Mouse (Mus musculus): ENCODE measurements around the gene Syk. TPM values are rescaled to one million over a fixed set of nuclear protein-coding genes. Genes with fewer than 3 reads are reported as not detected.

Gene Syk
- total RNA-seq, 1 experiment from 2014 or later = 3.4 TPM

GRCm38 (mm10) chr13:52600015-52600643, 17.2 kb downstream of the Syk start:
- DNase-seq = no peak

DNA sequence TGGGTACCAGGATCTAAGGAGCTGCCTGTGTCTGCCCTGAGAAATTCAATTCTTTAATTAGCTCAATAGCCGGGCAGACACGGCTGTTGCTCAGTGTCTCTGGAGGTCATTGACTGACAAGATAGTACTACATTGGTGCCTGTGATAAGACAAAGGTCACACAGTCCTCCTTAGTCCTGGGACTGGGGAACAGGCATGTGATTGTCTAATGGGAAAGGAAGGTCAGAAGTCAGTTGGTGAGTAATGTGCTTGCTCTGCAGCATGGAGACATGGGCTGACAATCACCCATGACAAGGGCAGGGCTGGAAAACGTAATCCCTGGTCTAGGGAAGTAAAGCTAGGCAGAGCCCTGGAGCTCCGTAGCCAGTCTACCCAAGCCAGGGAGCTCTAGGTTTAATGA, 19.8 kb downstream of the Syk start:
- no peak for DNase-seq

DNA sequence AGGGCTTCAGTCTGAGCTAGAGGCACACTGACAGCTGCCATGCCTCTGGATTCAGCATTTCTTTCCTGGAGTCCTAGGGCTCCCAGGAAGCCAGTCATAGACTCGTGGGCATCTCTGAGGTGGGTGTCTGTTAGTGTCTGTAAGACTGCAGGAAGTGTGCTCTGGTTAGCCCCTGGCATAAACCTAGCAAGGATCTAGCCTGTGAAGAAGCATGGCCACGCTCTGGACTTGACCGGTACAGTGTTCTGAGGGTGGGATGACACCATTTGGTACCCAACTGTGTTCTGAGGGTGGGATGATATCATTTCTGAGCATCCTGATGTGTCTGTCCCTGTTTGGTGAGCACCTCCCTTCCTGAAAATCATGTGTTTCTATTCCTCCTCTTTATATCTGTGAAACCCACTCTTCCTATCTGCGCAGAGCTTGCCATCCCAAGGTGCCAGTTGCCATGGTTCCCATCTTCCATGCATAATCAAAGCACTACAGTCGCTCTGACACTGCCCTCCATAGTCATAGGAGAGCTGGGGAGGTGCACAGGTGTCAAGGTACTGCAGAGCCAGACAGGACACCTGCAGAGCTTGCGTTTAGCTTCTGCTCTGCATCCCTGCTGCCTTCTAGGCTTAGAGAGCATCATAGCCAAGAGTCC, 20.9 kb downstream of the Syk start:
- DNase-seq = no peak

DNA sequence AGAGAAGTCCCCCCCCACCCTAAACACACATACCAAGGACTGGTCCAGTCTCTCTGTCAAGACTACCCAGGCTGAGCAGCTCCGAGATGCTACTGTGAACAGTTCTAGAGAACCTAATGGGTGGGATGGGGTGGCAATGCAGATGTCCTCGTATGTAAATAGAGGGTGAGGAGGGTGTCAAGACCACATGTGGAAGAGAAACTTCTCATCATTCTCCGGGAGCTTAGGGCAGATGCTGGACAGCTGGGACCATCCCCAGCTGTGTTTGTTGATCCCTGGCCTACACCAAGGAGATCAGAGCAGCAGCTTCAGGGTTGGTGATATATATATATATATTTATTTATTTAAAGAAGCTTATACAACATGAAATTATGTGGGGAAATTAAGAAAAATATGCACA, 22.0 kb downstream of the Syk start:
- DNase-seq = no peak

DNA sequence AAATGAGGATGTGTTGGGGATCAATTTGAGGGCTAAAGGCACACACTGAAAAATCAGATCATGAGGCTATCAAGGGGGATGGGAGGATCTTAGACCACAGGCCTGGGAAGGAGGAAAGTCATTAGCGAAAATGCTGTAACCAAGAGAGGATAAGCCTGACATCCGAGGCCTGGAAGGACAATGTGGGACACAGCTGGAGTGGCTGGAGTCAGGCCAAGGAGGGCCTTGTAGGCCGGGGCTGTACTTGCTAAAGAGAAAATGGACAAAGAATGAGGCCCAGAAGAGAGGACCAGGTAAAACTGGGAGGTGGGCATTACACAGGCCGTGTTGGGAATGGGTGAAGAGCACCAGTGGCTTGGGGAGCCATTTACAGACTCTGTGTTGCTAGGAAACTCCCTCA, 22.9 kb downstream of the Syk start:
- no peak for DNase-seq

GRCm38 (mm10) chr13:52606656-52607275, 23.8 kb downstream of the Syk start:
- no peak for DNase-seq

GRCm38 (mm10) chr13:52607964-52608363, 25.0 kb downstream of the Syk start:
- DNase-seq = no peak

- DNase-seq = no peak
Observed at GRCm38 (mm10) chr13:52610463-52610862, 27.5 kb downstream of the Syk start.

- no peak for DNase-seq
Observed at GRCm38 (mm10) chr13:52613266-52613665, 30.3 kb downstream of the Syk start.

- no peak for DNase-seq
Observed at GRCm38 (mm10) chr13:52615085-52615484, 32.1 kb downstream of the Syk start.

DNA sequence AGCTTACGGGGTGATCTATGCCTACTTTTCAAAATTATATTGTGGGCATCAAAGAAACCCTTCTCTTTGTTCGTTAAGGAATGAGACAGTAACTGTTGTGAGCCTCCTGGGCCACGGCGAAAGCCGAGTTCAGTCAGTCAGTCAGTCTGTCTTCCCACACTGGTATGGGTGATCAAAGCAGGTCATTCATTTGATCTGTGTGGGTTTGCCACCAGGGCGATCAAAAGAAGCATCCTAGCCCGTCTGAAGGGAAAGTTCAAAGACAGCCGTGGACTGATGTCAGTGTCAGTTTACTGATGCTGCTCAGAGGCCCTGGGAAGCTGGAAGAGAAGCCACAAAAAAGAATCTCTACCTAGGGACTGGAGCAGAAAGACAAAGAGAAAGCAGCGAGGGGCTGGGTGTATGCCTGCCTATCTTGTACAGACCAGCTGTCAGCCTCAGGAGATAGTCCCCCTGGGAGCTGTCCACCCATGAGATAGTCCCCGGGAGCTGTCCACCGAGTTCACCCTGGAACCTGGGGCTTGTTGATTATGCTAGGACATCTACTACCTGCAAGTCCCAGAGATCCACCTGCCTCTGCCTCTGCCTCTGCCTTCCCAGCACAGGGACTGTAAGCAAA, 34.2 kb downstream of the Syk start:
- no peak for DNase-seq

DNA sequence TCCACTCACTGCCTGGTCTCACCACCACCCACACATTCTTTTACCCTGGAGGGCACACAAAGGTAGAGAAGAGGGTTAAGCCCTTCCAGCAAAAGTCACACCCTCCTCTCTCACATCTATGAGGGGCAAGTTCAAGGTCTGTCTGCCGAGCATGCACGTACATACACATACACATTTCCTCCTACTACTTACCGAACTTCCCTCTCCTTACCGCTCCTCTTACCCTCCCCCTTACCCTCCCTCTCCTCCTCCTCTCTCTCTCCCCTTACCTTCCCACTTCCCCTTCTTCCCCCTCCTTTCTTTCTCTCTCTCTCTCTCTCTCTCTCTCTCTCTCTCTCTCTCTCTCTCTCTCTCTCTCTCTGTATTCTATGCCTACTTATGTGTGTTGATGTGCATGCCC, 35.6 kb downstream of the Syk start:
- DNase-seq = no peak

DNA sequence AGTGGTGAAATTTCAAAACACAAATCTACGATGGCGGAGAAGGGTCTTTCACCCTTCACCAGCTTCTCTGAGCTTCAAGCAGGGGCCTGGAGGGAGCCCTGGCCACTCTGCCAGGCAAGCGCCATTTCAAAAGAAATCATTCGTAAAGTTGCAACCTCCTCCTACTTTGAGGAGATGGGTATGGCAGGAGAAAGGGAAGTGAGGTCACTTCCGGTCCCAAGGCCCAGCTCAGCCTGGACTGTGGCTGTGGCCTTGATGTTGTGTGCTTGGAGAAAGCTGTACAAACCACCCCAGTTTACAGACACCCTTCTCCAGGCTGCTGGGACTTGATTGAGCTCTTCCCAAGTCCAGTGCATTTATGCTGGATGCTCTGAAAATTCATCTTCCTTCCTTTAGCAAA, 36.5 kb downstream of the Syk start:
- DNase-seq = no peak

DNA sequence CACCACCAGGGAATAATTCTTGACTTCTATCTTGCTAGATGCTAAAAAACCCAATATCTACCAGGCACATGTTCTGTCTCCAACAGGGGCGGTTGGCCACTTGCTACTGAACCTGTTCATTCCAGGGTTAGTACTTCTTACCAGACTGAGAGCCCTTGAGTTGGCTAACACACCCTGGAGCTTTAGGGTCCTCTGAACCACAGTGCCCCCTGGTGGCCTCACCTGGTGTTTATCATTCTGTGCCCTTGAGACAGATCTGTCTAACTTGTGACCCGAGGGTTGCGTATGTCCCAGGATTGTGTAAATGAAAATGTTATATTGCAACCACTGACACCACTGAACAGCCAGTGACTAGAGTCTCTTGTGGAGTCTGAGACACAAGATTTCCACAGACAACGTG, 41.1 kb downstream of the Syk start:
- peak; percentile 69 for DNase-seq

- DNase-seq = peak; percentile 41
Observed at GRCm38 (mm10) chr13:52628602-52629001, 45.6 kb downstream of the Syk start.

GRCm38 (mm10) chr13:52631624-52632023, 48.7 kb downstream of the Syk start:
- DNase-seq = no peak

GRCm38 (mm10) chr13:52635484-52635883, 52.5 kb downstream of the Syk start:
- DNase-seq = no peak

GRCm38 (mm10) chr13:52636176-52636748, 53.3 kb downstream of the Syk start:
- DNase-seq = no peak

DNA sequence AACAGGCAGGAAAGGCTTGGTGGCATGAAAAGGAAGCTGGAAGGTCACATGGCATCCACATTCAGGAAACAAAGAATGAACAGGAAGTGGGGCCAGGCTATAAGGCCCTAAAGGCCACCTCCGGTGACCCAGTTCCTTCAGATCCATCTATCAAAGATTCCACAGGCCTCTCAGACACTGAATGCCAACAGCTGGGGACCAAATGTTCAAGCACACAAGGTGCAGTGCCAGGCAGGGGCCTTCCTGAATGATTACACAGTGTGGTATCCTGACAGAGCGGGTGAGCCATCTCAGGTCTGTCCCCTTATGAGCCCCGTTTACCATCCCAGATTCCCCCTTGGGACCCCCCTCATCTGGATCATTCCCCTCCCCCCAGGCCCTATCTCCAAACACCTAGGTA, 63.6 kb downstream of the Syk start:
- DNase-seq = no peak

DNA sequence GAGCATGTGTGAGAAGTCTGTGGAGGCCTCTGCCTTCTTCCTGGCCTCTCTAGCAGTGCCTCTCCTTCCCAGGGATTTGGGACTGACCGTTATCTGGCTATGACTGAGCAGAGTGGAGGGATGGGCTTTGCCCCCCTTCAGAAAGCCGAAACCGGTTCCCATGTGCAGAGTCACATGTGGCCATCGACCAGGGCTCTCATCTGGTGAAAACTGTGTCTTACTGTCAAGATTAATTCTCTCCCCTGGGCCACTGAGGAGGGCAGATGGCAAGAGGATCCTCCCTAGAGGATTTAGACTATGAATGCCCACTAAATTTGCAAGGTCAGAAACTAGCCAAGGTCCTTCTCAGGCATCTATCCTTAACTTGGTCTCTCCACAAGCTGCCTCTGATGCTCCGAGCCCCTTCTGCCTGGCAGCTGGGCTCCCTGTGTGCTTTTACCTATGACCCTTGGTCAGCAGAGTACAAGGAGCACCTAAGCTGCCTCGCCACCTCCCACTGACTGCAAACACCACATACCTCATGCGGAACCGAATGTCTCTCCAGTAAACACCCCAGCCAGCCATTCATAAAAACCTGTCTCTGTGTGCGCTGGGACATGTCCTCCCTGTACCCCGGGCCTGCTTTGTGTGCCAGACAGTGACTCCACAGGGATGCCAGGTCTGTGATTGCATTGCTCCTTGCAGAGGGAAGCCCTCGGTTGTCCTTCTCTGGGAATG, 65.2 kb downstream of the Syk start:
- DNase-seq = no peak

- DNase-seq = no peak
Observed at GRCm38 (mm10) chr13:52649791-52650418, 66.9 kb downstream of the Syk start.
